Comparison of ENCODE assay signal across 8 mouse cellular contexts in genomic region chr11:51855818-51856615, GRCm38 (mm10). TPM values are rescaled to one million over a fixed set of nuclear protein-coding genes. Genes with fewer than 3 reads are reported as not detected.
DNase-seq lines count a peak whose midpoint lies in the region; ATAC-seq lines count a peak whose summit lies in the region.

No protein-coding gene starts in this region.

- peak overlapping the region; percentile 99 for H3K4me2 ChIP-seq in heart, embryonic 15.5 days
- H3K4me2 ChIP-seq in liver, embryonic 13.5 days = peak overlapping the region; percentile 98
- peak overlapping the region; percentile 97 for H3K4me2 ChIP-seq in stomach, embryonic 15.5 days

- H3K4me1 ChIP-seq in heart, embryonic 15.5 days (replicated peaks) = peaks cover 26% of the 10 kb centered on the region
- peaks cover 40% of the 10 kb centered on the region for H3K4me1 ChIP-seq in liver, embryonic 13.5 days (replicated peaks)
- peaks cover 36% of the 10 kb centered on the region for H3K4me1 ChIP-seq in stomach, embryonic 15.5 days

- H3K36me3 ChIP-seq in heart, embryonic 15.5 days = no peaks in the 10 kb centered on the region
- H3K36me3 ChIP-seq in liver, embryonic 13.5 days = no peaks in the 10 kb centered on the region
- no peaks in the 10 kb centered on the region for H3K36me3 ChIP-seq in stomach, embryonic 15.5 days

- H3K27me3 ChIP-seq in heart, embryonic 15.5 days = no peaks in the 10 kb centered on the region
- peaks cover 50% of the 10 kb centered on the region for H3K27me3 ChIP-seq in liver, embryonic 13.5 days
- no peaks in the 10 kb centered on the region for H3K27me3 ChIP-seq in stomach, embryonic 15.5 days (replicated peaks)

- DNase-seq in CD4-positive, CD25-positive, alpha-beta regulatory T cell, adult 2 months (ENCODE audit: low read depth, low spot score) = peak; percentile 83
- DNase-seq in brain, adult 2 months (ENCODE audit: low read depth, low spot score) = peak; percentile 83
- DNase-seq in fat pad, adult 2 months (ENCODE audit: extremely low read depth, low read depth, low spot score) = peak; percentile 68
- DNase-seq in kidney, postnatal 25 days = peak; percentile 82 to 90
- no peak for DNase-seq in liver, embryonic 13.5 days
- peak; percentile 61 to 77 for DNase-seq in natural killer cell, adult 2 months (ENCODE audit: low spot score in 2 of 2)

- H3K27ac ChIP-seq in heart, embryonic 15.5 days = peak overlapping the region; percentile 83
- peak overlapping the region; percentile 73 for H3K27ac ChIP-seq in liver, embryonic 13.5 days
- peak overlapping the region; percentile 96 for H3K27ac ChIP-seq in stomach, embryonic 15.5 days

- H3K4me3 ChIP-seq in heart, embryonic 15.5 days = peak overlapping the region; percentile 77
- peak overlapping the region; percentile 78 for H3K4me3 ChIP-seq in liver, embryonic 13.5 days (replicated peaks)
- H3K4me3 ChIP-seq in stomach, embryonic 15.5 days (replicated peaks) = peak overlapping the region; percentile 80

- no peaks in the 10 kb centered on the region for H3K9me3 ChIP-seq in heart, embryonic 15.5 days (replicated peaks)
- no peaks in the 10 kb centered on the region for H3K9me3 ChIP-seq in liver, embryonic 13.5 days (replicated peaks)
- H3K9me3 ChIP-seq in stomach, embryonic 15.5 days = no peaks in the 10 kb centered on the region

- peak; percentile 24 for ATAC-seq in heart, embryonic 15.5 days (replicated peaks; ENCODE audit: insufficient number of reproducible peaks, insufficient read depth, low FRiP score, low read depth)
- peak; percentile 50 for ATAC-seq in liver, embryonic 13.5 days (ENCODE audit: low read depth)
- ATAC-seq in stomach, embryonic 15.5 days (ENCODE audit: insufficient read depth, low FRiP score, low read depth) = peak; percentile 44

- WGBS in heart, embryonic 15.5 days = under 1% methylated on average over 47 of the region's 47 CpGs
- under 1% methylated on average over 47 of the region's 47 CpGs for WGBS in liver, embryonic 13.5 days (ENCODE audit: insufficient replicate concordance)
- whole genome bisulfite sequencing in stomach, embryonic 15.5 days = under 1% methylated on average over 42 of the region's 47 CpGs

- peak overlapping the region; percentile 67 for H3K9ac ChIP-seq in heart, embryonic 15.5 days
- H3K9ac ChIP-seq in liver, embryonic 13.5 days = peak overlapping the region; percentile 80
- H3K9ac ChIP-seq in stomach, embryonic 15.5 days = peak overlapping the region; percentile 67

RNA-seq across cellular contexts. Expression of gene Jade2, which starts 1.4 kb away (rescaled TPM):
- polyA plus RNA-seq in heart, embryonic 15.5 days (2015; fragmentation: Nextera tagmentation; extraction: Ambion mirVana) = 0.82 and 1.5 TPM in 2 replicates
- polyA plus RNA-seq in liver, embryonic 13.5 days (2015; fragmentation: Nextera tagmentation; extraction: Ambion mirVana) = 0.55 and 0.61 TPM in 2 replicates
- polyA plus RNA-seq in stomach, embryonic 15.5 days (2015; fragmentation: Nextera tagmentation; extraction: Ambion mirVana) = 1.4 and 1.5 TPM in 2 replicates
